Mouse (Mus musculus) neutrophil, adult 59 days (primary cell): Measurements from ENCODE around the gene Vmn1r57. TPM values are rescaled to one million over a fixed set of nuclear protein-coding genes. Genes with fewer than 3 reads are reported as not detected.

Experiments used
- total RNA-seq, 2 experiments: library from RNA; stranded (reverse); gene quantifications; 1 replicate in 1 of 2; 2 replicates in 1 of 2; pipeline ENCODE4 v1.2.4; 2023

The Vmn1r57 gene
- not detected for total RNA-seq

DNA sequence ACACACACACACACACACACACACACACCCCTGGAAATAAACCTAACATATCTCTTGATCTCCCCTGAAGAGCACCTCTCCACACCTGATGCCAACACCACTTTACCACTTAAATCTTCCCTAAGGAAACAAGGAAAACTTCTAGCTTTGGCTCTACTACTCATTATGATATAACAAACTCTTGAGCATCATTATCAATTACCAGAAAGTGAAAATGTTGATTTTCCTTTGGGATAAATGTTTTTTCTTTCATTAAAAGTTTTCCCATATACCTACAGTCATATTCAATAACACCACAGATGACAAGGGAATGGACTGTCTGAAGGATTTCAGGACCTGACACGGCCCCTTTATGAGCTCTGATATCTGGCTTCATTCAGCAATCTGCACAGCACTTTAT is at the start of gene Vmn1r57:
Gene Vmn1r57 (plus strand): TSS at position 301 of the 400 bp plus-strand sequence.

DNA sequence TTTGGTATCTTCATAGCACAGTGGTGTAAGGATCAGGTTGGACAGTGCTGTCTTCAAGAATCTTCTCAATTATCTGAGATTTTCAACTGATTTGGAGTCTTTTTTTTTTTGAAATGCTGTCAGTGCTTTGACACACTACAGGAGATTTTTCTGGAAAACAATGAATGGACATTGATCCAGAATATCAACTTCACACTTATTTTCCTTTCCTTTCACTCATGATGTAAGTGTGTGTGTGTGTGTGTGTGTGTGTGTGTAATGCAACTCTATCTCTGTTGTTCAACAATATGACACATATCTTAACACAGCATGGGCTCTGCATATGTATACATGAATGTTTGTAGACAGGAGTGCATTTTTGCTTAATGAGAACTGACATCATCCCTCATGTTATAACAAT is 21.6 kb upstream of the Vmn1r57 start, which contains the start of gene Vmn1r56:
Gene Vmn1r56 (minus strand): TSS at position 101 of the 400 bp plus-strand sequence.

Other genes starting within 250 kb of the Vmn1r57 start
- gene Sbk3, start 247.3 kb upstream of the Vmn1r57 start, total RNA-seq = not detected
- 1 to 10 TPM; 2.8 to 3.5 TPM for gene Zfp579, start 222.3 kb upstream of the Vmn1r57 start, total RNA-seq
- 10 to 100 TPM; 13.0 to 20.8 TPM for gene Zfp524, start 204.1 kb upstream of the Vmn1r57 start, total RNA-seq
- 10 to 100 TPM; 33.3 to 36.3 TPM for gene Fiz1, start 203.8 kb upstream of the Vmn1r57 start, total RNA-seq
- not detected for gene Gm44973, start 203.0 kb upstream of the Vmn1r57 start, total RNA-seq
- 10 to 100 TPM; 31.9 to 37.3 TPM for gene Zfp865, start 198.1 kb upstream of the Vmn1r57 start, total RNA-seq
- under 1 TPM in 1 of 2 experiments, not detected in 1; 0.56 TPM for gene Ccdc106, start 197.9 kb upstream of the Vmn1r57 start, total RNA-seq
- gene 4632433K11Rik, start 184.4 kb upstream of the Vmn1r57 start, total RNA-seq = not detected
- 1 to 10 TPM; 2.8 to 2.9 TPM for gene Zfp784, start 180.0 kb upstream of the Vmn1r57 start, total RNA-seq
- gene Zfp580, start 167.0 kb upstream of the Vmn1r57 start, total RNA-seq = under 1 TPM; 0.47 to 0.71 TPM
- 100 to 1,000 TPM; 222 to 227 TPM for gene U2af2, start 156.3 kb upstream of the Vmn1r57 start, total RNA-seq
- 100 to 1,000 TPM; 139 to 160 TPM for gene Epn1, start 138.3 kb upstream of the Vmn1r57 start, total RNA-seq
- gene Rfpl4, start 101.5 kb upstream of the Vmn1r57 start, total RNA-seq = not detected
- gene Rasl2-9, start 92.5 kb upstream of the Vmn1r57 start, total RNA-seq = under 1 TPM in 1 of 2 experiments, not detected in 1; 0.64 TPM
- not detected for gene Vmn1r55, start 68.8 kb upstream of the Vmn1r57 start, total RNA-seq
- not detected for gene Vmn1r56, start 21.7 kb upstream of the Vmn1r57 start, total RNA-seq
- not detected for gene Gm5065, start 132.0 kb downstream of the Vmn1r57 start, total RNA-seq
- gene Nlrp2, start 132.5 kb downstream of the Vmn1r57 start, total RNA-seq = not detected
- gene Vmn1r58, start 194.9 kb downstream of the Vmn1r57 start, total RNA-seq = not detected
- not detected for gene Vmn1r59, start 238.3 kb downstream of the Vmn1r57 start, total RNA-seq